In genomic region chr2:90153916-90154315, GRCm38 (mm10) we compare ENCODE assay signal across 24 mouse cellular contexts. TPM values are rescaled to one million over a fixed set of nuclear protein-coding genes. Genes with fewer than 3 reads are reported as not detected.
"Had no signal": no experiment of that assay in that cellular context is flagged by ENCODE, and none has a peak within 500 bp of the region (broad histone marks: within the 10 kb centered on the region; RNA-seq: fewer than 3 reads in every experiment).

No protein-coding gene starts in this region.

- DNase-seq: gastrocnemius, postnatal 14 days; gastrocnemius, postnatal 36 days; heart, adult 18-20 months; heart, postnatal 14 days; heart, postnatal 36 days; kidney, adult 11 months; kidney, adult 2 months; kidney, adult 9 months; kidney, postnatal 14 days; kidney, postnatal 36 days; layer of hippocampus, adult 9-11 months; layer of hippocampus, postnatal 36 days had no signal

RNA-seq across cellular contexts. Expression of gene Olfr1270, which starts 1.0 kb away (rescaled TPM):
- total RNA-seq: gastrocnemius, adult 18-20 months; gastrocnemius, adult 8-10 months; gastrocnemius, postnatal 14 days; gastrocnemius, postnatal 36 days; heart, adult 18-20 months; heart, adult 8-10 months; heart, postnatal 14 days; heart, postnatal 36 days; hematopoietic stem cell, adult 5-6 weeks; hindbrain, postnatal 0 days; layer of hippocampus, adult 18-20 months; layer of hippocampus, adult 8-10 months; layer of hippocampus, postnatal 14 days; layer of hippocampus, postnatal 36 days; left cerebral cortex, adult 2 months; left cerebral cortex, postnatal 14 days; left cerebral cortex, postnatal 36 days; liver, adult 2 months had no signal

RNA-seq across cellular contexts. Expression of gene Olfr32, which starts 11.8 kb away (rescaled TPM):
- total RNA-seq: gastrocnemius, adult 18-20 months; gastrocnemius, adult 8-10 months; gastrocnemius, postnatal 14 days; gastrocnemius, postnatal 36 days; heart, adult 18-20 months; heart, adult 8-10 months; heart, postnatal 14 days; heart, postnatal 36 days; hematopoietic stem cell, adult 5-6 weeks; hindbrain, postnatal 0 days; layer of hippocampus, adult 18-20 months; layer of hippocampus, adult 8-10 months; layer of hippocampus, postnatal 14 days; layer of hippocampus, postnatal 36 days; left cerebral cortex, adult 2 months; left cerebral cortex, postnatal 14 days; left cerebral cortex, postnatal 36 days; liver, adult 2 months had no signal

RNA-seq across cellular contexts. Expression of gene Olfr1269, which starts 32.7 kb away (rescaled TPM):
- total RNA-seq: gastrocnemius, adult 18-20 months; gastrocnemius, adult 8-10 months; gastrocnemius, postnatal 14 days; gastrocnemius, postnatal 36 days; heart, adult 18-20 months; heart, adult 8-10 months; heart, postnatal 14 days; heart, postnatal 36 days; hematopoietic stem cell, adult 5-6 weeks; hindbrain, postnatal 0 days; layer of hippocampus, adult 18-20 months; layer of hippocampus, adult 8-10 months; layer of hippocampus, postnatal 14 days; layer of hippocampus, postnatal 36 days; left cerebral cortex, adult 2 months; left cerebral cortex, postnatal 14 days; left cerebral cortex, postnatal 36 days; liver, adult 2 months had no signal
